Mouse (Mus musculus) adrenal gland, postnatal 14 days (tissue): ENCODE results near the gene Cd2. TPM values are rescaled to one million over a fixed set of nuclear protein-coding genes. Genes with fewer than 3 reads are reported as not detected.

Experiments used
- DNase-seq: peaks from one replicate; pipeline ENCODE4 v3.0.0; 2021; ENCODE audit warnings: mixed read lengths
- long read RNA-seq, 2 experiments: library from polyadenylated mRNA; stranded (forward); transcript quantifications; one replicate each; pipeline ENCODE4 v2.0.0; 2021
- total RNA-seq: library from RNA; stranded (reverse); gene quantifications from 2 replicates; pipeline ENCODE4 v1.2.3, GENCODE M21; 2021

The Cd2 gene
- 1.3 and 16.9 TPM in 2 replicates for total RNA-seq
- long read RNA-seq, experiment 1, partial matches to known transcripts, result 0 of 2 reads
- long read RNA-seq, experiment 1, other reads (novel, unspliced or antisense), result 0 of 2 reads
- long read RNA-seq, experiment 2, partial matches to known transcripts, result 0 of 1 reads
- long read RNA-seq, experiment 2, other reads (novel, unspliced or antisense), result 0 of 1 reads

DNA sequence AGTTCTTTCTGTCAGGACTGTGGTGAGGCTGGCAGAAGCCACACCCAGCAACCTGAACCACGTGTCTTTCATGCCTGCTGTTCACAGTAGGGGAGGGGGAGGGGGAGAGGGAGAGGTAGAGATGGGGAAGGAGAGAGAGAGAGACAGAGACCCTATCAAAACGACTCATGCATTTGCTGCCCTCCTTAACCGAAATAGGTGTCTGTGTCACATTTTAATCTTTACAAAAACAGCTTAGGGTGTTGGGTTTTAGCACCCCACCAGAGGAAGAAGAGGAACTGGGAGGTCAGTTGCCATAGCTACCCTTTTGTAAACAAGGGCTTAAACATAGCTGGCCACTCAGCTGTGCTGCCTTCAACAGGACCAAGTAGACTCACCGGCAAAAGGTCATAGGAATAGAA, at the start of gene Cd2:
Gene Cd2, minus strand, starts transcription at position 29 of the 401 bp plus-strand sequence.
- no peak for DNase-seq

DNA sequence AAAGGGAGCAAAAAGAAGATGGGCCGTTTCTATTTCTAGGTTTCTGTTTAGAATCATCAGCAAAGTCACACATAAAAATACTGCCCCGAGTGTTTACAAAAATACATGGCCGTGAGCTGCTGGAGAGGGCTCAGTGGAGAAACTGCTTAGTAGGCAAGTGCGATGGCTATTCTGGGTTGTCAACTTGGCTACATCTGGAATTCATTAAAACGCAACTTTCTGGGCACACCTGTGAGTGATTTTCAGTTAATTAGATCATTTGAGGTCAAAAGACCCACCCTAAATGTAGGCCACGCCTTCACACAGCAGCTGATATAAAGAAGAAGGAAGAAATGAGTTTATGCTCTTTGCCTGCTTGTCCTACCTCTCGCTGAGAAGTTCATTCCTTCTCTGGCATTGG, 40.9 kb upstream of the Cd2 start:
- no peak for DNase-seq

- no peak for DNase-seq
These were observed 39.5 kb upstream of the Cd2 start for GRCm38 (mm10) chr3:101327248-101327647.

GRCm38 (mm10) chr3:101322437-101322836, 34.7 kb upstream of the Cd2 start:
- DNase-seq, result no peak

GRCm38 (mm10) chr3:101320874-101321273, 33.1 kb upstream of the Cd2 start:
- no peak for DNase-seq

GRCm38 (mm10) chr3:101318516-101319170, 30.9 kb upstream of the Cd2 start:
- no peak for DNase-seq

DNA sequence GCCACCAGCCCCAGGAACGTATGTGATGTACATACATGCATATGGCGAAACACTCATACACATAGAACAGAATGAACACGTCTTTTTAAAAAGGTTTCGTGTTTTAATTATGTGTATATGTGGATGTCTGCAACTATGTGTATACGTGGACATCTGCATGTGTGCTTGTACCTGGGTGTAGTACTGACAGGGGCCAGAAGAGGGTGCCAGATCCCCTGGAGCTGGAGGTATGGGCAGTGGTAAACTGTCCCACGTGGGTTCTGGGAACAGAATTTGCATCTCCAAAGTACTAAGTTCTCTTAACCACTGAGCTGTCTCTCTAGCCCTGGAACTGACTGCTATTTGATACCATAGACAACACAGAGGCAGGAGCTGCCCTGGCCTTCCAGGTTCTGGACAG, 30.4 kb upstream of the Cd2 start:
- peak; percentile 70 for DNase-seq

GRCm38 (mm10) chr3:101314954-101315353, 27.2 kb upstream of the Cd2 start:
- no peak for DNase-seq

- DNase-seq, result no peak
These were observed 25.7 kb upstream of the Cd2 start for GRCm38 (mm10) chr3:101313266-101314051.

GRCm38 (mm10) chr3:101310977-101311376, 23.2 kb upstream of the Cd2 start:
- DNase-seq, result no peak

DNA sequence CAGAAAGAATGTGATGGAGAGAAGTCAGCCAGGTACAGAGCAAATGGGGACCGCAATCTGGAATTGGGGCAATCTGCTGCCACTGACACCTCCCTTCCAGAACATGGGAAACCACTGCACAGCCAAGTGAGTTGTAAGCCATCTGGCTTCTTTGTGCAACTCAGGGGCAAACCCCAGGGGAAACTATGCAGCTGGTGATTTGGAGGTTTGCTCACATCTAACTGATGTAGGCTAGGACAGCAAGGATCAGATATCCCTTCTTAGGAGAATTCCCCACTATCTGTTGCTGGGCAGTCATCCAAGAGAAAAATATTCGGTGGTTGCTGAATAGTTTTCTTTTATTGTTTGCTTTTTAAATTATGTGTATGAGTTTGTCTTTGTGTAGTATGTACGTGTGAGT, 21.9 kb upstream of the Cd2 start:
- no peak for DNase-seq

DNA sequence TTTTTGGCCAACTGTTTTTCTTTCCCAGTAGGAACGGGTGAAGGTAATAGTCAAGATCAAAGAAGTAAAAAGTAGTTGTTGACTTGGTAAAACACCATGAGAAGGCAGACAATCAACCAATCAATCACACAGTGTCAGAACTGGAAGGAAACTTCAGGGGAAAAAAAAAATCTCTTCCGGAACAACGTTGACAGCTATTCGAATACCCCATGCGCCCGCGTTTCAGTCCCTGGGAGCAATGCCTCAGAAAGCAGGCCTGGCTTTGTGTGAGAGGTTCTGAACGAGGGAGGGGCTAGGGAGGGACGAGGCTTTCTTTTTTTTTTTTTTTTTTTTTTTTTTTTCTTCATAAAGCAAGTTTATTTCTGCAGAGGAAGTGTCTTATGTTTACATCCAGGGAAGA, 18.4 kb upstream of the Cd2 start:
- DNase-seq, result no peak

- DNase-seq, result no peak
These were observed 17.3 kb upstream of the Cd2 start for GRCm38 (mm10) chr3:101305046-101305445.

DNA sequence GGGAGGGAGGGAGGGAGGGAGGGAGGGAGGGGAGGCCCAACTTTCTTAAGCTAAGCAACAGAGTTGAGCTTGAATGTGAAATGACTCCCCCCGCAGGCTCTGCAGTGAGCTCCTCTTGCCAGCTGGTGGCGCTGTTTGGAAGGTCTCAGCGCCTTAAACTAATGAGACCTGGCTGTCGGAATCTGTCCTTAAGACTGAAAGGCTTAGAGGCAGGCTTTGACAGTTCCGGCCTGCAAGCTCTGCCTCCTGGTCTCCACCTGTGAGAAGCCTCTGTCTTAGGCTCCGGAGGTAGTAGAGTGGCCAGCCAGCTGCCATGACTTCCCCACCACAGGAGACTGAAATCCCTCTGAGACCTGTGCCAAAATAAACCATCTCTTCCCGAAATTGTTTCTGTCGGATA, 16.4 kb upstream of the Cd2 start:
- peak; percentile 85 for DNase-seq

DNA sequence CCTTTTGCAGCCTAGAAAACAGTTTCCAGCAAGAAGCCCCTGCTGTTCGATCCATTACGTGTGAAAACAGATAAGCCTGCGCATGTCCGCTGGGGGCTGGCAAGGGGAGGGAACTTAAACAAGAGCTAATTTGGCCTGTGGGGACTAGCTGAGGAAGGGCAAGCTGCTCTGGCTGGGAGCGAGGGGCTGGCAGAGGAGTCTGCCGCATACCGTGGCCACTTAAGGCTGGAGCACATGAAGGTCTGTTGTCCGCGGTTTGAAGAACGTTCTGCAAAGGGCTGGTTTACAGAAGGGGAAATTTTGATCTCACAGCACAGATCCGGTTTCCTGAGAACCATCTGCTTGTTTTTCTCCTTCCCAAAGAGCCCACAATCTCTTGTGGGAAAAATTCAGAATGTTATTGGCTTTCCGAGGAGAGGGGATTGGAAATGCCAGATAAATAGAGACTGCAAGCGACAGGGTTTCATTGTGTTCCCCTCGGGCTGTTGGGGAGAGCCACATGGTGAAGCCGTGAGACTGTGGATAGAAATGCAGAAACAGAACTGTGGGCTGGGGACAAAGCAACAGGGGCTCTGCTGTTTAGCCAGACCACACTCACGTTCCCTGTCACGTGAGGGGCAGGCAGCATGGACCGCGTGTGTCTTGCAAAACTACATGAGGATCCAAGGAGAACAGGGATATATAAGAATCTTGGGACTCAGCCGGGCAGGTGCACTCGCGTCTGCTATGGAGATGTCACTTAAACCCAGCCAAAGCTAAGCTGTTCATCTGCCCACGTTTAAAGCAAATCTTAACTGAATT, 12.7 kb upstream of the Cd2 start:
- peak; percentile 22 for DNase-seq

DNA sequence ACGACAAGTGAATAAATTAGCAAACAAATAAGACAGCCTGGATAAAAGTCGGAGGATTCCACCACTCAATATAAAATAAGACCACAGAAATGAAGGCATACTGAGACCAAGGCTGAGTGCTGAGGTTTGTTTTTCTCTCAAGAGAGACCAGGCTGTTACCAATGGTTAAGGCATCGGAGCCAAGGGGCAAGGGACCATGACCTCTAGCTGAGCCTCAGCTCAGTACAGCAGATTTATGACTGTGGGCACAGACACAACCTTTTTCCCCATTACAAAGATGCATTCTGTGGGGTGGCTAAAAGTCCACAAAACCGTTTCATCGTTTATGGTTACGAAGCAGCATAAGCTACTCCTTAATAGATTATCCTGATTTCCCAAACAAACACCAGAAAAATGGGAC, 11.9 kb upstream of the Cd2 start:
- peak; percentile 46 for DNase-seq

- DNase-seq, result no peak
These were observed 9.5 kb upstream of the Cd2 start for GRCm38 (mm10) chr3:101297221-101297620.

- no peak for DNase-seq
These were observed 8.4 kb upstream of the Cd2 start for GRCm38 (mm10) chr3:101295931-101296820.

DNA sequence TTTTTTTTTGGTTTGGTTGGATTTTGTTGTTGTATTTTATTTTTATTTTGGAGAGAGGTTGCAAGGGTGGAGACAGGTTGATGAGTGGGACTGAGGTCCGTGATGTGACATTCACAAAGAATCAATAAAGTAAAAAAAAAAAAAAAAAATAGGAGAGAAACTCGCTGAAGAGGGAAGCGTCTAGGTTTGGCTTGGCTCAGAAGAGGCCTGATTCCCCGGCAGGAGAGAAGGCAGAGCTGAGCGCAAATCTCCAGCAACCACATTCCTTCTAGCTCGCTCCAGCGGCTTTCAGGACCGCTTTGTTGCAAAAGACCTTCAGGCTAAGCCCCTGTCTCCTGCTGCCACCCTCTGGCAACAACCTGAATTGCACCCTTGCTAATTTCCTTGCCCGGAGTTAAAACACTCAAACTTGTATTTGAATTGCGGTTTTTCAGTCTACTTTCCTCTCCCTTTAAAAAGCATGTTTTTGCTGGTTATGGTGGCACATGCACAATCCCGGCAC, 7.7 kb upstream of the Cd2 start:
- peak; percentile 93 for DNase-seq

DNA sequence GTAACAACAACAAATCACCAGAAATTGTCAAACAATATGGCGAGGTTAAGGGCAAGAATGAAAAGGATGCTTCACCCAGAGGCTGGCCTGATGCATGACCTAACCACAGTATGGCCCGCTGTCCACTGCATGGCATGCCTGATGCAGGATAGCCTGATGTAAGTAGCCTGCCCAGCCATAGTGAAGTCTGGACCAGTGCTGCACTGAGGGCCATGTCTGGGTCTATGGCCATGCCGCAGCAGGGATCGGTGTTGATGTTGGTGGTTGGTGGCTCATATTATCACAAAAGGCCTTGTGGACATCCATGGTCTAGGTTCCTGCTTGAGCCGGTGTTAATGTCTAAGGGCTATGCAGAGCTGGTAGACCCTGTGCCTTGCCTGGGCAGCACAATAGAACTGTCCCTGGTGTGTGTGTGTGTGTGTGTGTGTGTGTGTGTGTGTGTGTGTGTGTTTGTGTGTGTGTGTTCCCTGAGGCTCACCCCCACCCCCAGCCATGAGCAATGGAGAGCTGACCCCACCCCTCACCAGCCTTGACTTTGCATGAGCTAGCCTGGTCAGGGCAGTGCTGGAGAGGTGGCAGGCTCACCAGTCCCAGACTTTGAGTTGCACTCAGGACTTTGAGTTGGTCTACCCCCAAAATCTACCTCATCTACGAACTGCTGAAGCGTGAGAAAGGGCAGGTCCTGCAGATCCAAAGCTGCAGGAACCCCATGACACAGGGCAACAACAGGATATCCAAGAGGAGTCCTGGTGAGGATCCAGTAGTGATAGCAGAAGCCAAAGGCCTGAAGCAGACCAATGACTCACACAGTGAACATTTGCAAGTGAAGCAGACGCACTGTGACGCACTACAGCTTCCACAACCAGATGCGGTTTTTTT, 7.0 kb upstream of the Cd2 start:
- peak; percentile 50 for DNase-seq
